In genomic region chr7:27501620-27502019, GRCm38 (mm10) we compare ENCODE assay signal across 12 mouse cellular contexts. TPM values are rescaled to one million over a fixed set of nuclear protein-coding genes. Genes with fewer than 3 reads are reported as not detected.
DNase-seq lines count a peak whose midpoint lies in the region; TF ChIP-seq lines count a peak whose summit lies in the region.
"Had no signal": no experiment of that assay in that cellular context is flagged by ENCODE, and none has a peak within 500 bp of the region (broad histone marks: within the 10 kb centered on the region; RNA-seq: fewer than 3 reads in every experiment).

No protein-coding gene starts in this region.

- intact Hi-C loops in gastrocnemius, adult 2 months (cut with DNase I): no loop called here

- H3K4me3 ChIP-seq in gastrocnemius, adult 2 months: peak overlapping the region; percentile 37
- H3K4me3 ChIP-seq: megakaryocyte, embryonic 14.5 days; neural tube, embryonic 15.5 days had no signal

- no peak for TF ChIP-seq CTCF in gastrocnemius, adult 2 months (IDR thresholded peaks at IDR 0.05)

- DNase-seq in gastrocnemius, adult 2 months: peak; percentile 82
- no peak for DNase-seq in gastrocnemius, postnatal 4 days (ENCODE audit: low spot score in 2 of 2)
- peak; percentile 61 for DNase-seq in heart, adult 8-10 months (ENCODE audit: low spot score)
- DNase-seq in kidney, adult 9 months: peak; percentile 56
- DNase-seq in lung, postnatal 25 days (ENCODE audit: low spot score): peak; percentile 80
- no peak for DNase-seq in layer of hippocampus, postnatal 36 days
- no peak for DNase-seq in natural killer cell, adult 2 months (ENCODE audit: low spot score in 2 of 2)
- DNase-seq in c-Kit-positive CD71-positive TER-119-positive erythroid progenitor cells, embryonic 14.5 days (ENCODE audit: low spot score): no peak
- DNase-seq: cerebellum, adult 18-20 months had no signal

- H3K27ac ChIP-seq in gastrocnemius, adult 2 months: peak overlapping the region; percentile 90
- H3K27ac ChIP-seq: neural tube, embryonic 15.5 days had no signal

RNA-seq across cellular contexts. Expression of gene Prx, which starts 2.5 kb away (rescaled TPM):
- total RNA-seq in gastrocnemius, adult 2 months (2021): 1 to 10 TPM; 3.1 to 4.1 TPM
- total RNA-seq in gastrocnemius, postnatal 4 days (2021): 10 to 100 TPM; 36.6 to 38.2 TPM
- total RNA-seq in heart, adult 8-10 months (2022): 1 to 10 TPM in 1 of 4 experiments, under 1 TPM in 3; 0.75 to 1.0 (median 0.80) TPM
- total RNA-seq in layer of hippocampus, postnatal 36 days (2021): under 1 TPM; 0.15 to 0.40 TPM

RNA-seq across cellular contexts. Expression of gene Sertad1, which starts 14.9 kb away (rescaled TPM):
- 1 to 10 TPM; 5.5 to 9.1 TPM for total RNA-seq in gastrocnemius, adult 2 months (2021)
- total RNA-seq in gastrocnemius, postnatal 4 days (2021): 10 to 100 TPM; 15.6 to 16.2 TPM
- 10 to 100 TPM in 3 of 4 experiments, 1 to 10 TPM in 1; 8.4 to 11.5 (median 10.2) TPM for total RNA-seq in heart, adult 8-10 months (2022)
- 1 to 10 TPM; 6.4 to 7.0 TPM for total RNA-seq in layer of hippocampus, postnatal 36 days (2021)

RNA-seq across cellular contexts. Expression of gene Hipk4, which starts 21.4 kb away (rescaled TPM):
- total RNA-seq in gastrocnemius, adult 2 months (2021): under 1 TPM in 1 of 2 experiments, not detected in 1; 0.13 TPM
- total RNA-seq in gastrocnemius, postnatal 4 days (2021): 1 to 10 TPM in 1 of 2 experiments, under 1 TPM in 1; 0.73 to 1.1 TPM
- total RNA-seq in heart, adult 8-10 months (2022): under 1 TPM in 3 of 4 experiments, not detected in 1; 0.14 to 0.16 (median 0.14) TPM
- total RNA-seq in layer of hippocampus, postnatal 36 days (2021): not detected
- total RNA-seq: hematopoietic stem cell, adult 5-6 weeks had no signal

RNA-seq across cellular contexts. Expression of gene Sertad3, which starts 28.1 kb away (rescaled TPM):
- 1 to 10 TPM; 3.3 to 7.1 TPM for total RNA-seq in gastrocnemius, adult 2 months (2021)
- 10 to 100 TPM; 13.0 to 13.6 TPM for total RNA-seq in gastrocnemius, postnatal 4 days (2021)
- 1 to 10 TPM; 4.8 to 5.7 (median 5.6) TPM for total RNA-seq in heart, adult 8-10 months (2022)
- 1 to 10 TPM; 2.7 to 4.0 TPM for total RNA-seq in layer of hippocampus, postnatal 36 days (2021)

RNA-seq across cellular contexts. Expression of gene Pld3, which starts 51.4 kb away (rescaled TPM):
- total RNA-seq in gastrocnemius, adult 2 months (2021): 10 to 100 TPM; 14.5 to 17.2 TPM
- 10 to 100 TPM; 45.0 to 47.7 TPM for total RNA-seq in gastrocnemius, postnatal 4 days (2021)
- 10 to 100 TPM; 26.8 to 33.5 (median 30.5) TPM for total RNA-seq in heart, adult 8-10 months (2022)
- total RNA-seq in layer of hippocampus, postnatal 36 days (2021): 100 to 1,000 TPM; 557 to 578 TPM

Comparison
In these comparisons a context has a peak if more than half of its experiments do, and no peak if none do; other contexts are left out.
1. DNase-seq: peak in gastrocnemius, adult 2 months (single experiment), heart, adult 8-10 months (single experiment), kidney, adult 9 months (single experiment) and lung, postnatal 25 days (single experiment); none in gastrocnemius, postnatal 4 days (0 of 2), layer of hippocampus, postnatal 36 days (0 of 2), natural killer cell, adult 2 months (0 of 2) and c-Kit-positive CD71-positive TER-119-positive erythroid progenitor cells, embryonic 14.5 days (single experiment).
2. RNA of gene Prx, which starts 2.5 kb away (total RNA-seq): 36.6 to 38.2 TPM in gastrocnemius, postnatal 4 days; 3.1 to 4.1 TPM in gastrocnemius, adult 2 months, 0.75 to 1.0 TPM in heart, adult 8-10 months and 0.15 to 0.40 TPM in layer of hippocampus, postnatal 36 days; every median in the first group is over 4 times any median in the second.